Mouse (Mus musculus) hindbrain, embryonic 14.5 days (tissue): ENCODE measurements around the gene Sost. TPM values are rescaled to one million over a fixed set of nuclear protein-coding genes. Genes with fewer than 3 reads are reported as not detected.

Experiments used
- ATAC-seq: fragments of 200-750 bp; cut with Nextera tagmentation; 2 replicates; pipeline ENCODE4 v1.8.0; 2017; ENCODE audit warnings: moderate number of reproducible peaks, mild to moderate bottlenecking, moderate TSS enrichment, moderate library complexity; ENCODE audit not compliant: low FRiP score
- DNase-seq: peaks from one replicate; pipeline ENCODE4 v3.0.0-alpha.2; 2015; ENCODE audit warnings: low spot score
- H3K27ac ChIP-seq: fragments of 300-500 bp; sonication (generic); 2 replicates; pipeline ENCODE4 v1.5.1; 2014; ENCODE audit warnings: mild to moderate bottlenecking, moderate library complexity
- H3K27me3 ChIP-seq: fragments of 300-500 bp; sonication (generic); 2 replicates; pipeline ENCODE4 v1.6.1; 2014; ENCODE audit warnings: mild to moderate bottlenecking, low read length, mixed read lengths; ENCODE audit not compliant: control insufficient read depth, insufficient read depth
- H3K36me3 ChIP-seq: fragments of 300-500 bp; sonication (generic); replicated peaks from 2 replicates; pipeline ENCODE4 v1.6.1; 2014; ENCODE audit not compliant: control insufficient read depth, insufficient read depth
- H3K4me1 ChIP-seq: fragments of 300-500 bp; sonication (generic); replicated peaks from 2 replicates; pipeline ENCODE4 v1.6.1; 2014; ENCODE audit warnings: antibody characterized with exemption, low read length, mixed read lengths; ENCODE audit not compliant: control insufficient read depth, insufficient read depth
- H3K4me2 ChIP-seq: fragments of 300-500 bp; sonication (generic); replicated peaks from 2 replicates; pipeline ENCODE4 v1.6.1; 2014; ENCODE audit warnings: mild to moderate bottlenecking, moderate library complexity
- H3K4me3 ChIP-seq: fragments of 300-500 bp; sonication (generic); replicated peaks from 2 replicates; pipeline ENCODE4 v1.5.1; 2014; ENCODE audit warnings: mild to moderate bottlenecking, low read length
- H3K9ac ChIP-seq: fragments of 300-500 bp; sonication (generic); 2 replicates; pipeline ENCODE4 v1.6.1; 2014
- H3K9me3 ChIP-seq: fragments of 300-500 bp; sonication (generic); 2 replicates; pipeline ENCODE4 v1.6.1; 2016; ENCODE audit warnings: low read length; ENCODE audit not compliant: control insufficient read depth
- WGBS: fragments of 180-500 bp; shearing (Covaris S2); extraction: QIAGEN DNeasy Blood & Tissue Kit; methylation state at CpG from one replicate; pipeline ENCODE4 v1.1.7; 2014; 5-methylcytosine and 5-hydroxymethylcytosine counted together
- polyA plus RNA-seq: library from polyadenylated mRNA; unstranded; fragments of >200 nt; fragmentation: Nextera tagmentation; extraction: Ambion mirVana; gene quantifications from 2 replicates; pipeline ENCODE4 v1.2.1, GENCODE M21; 2014

Sost gene
- polyA plus RNA-seq, 1 experiment from 2014 or later: not detected

GRCm38 (mm10) chr11:102006271-102006670, 39.5 kb upstream of the Sost start:
- ATAC-seq (no peak), DNase-seq (no peak)
- peaks cover 67% of the 10 kb centered on the region for H3K36me3 ChIP-seq
- no peak overlapping the region for H3K4me2 ChIP-seq
- H3K9me3 ChIP-seq: no peaks in the 10 kb centered on the region
- WGBS: 45% methylated on average over 9 of the region's 9 CpGs
- no peaks in the 10 kb centered on the region for H3K27me3 ChIP-seq
- H3K27ac ChIP-seq: no peak overlapping the region
- H3K9ac ChIP-seq: no peak overlapping the region
- peaks cover 10% of the 10 kb centered on the region; the same call in 1 of the 2 replicates for H3K4me1 ChIP-seq
- no peak overlapping the region for H3K4me3 ChIP-seq

- no peaks in the 10 kb centered on the region for H3K4me1 ChIP-seq
- H3K9ac ChIP-seq: no peak overlapping the region
- no peak for ATAC-seq
- H3K9me3 ChIP-seq: no peaks in the 10 kb centered on the region
- H3K36me3 ChIP-seq: peaks cover 65% of the 10 kb centered on the region
- no peak for DNase-seq
- no peak overlapping the region for H3K4me3 ChIP-seq
- no peak overlapping the region for H3K4me2 ChIP-seq
- WGBS: 92% methylated on average over 8 of the region's 8 CpGs
- H3K27me3 ChIP-seq: no peaks in the 10 kb centered on the region
- H3K27ac ChIP-seq: no peak overlapping the region
These were observed 37.4 kb upstream of the Sost start for GRCm38 (mm10) chr11:102004251-102004650.

GRCm38 (mm10) chr11:101999466-101999865, 32.7 kb upstream of the Sost start:
- Histone ChIP-seq H3K4me3 (no peak overlapping the region), H3K27ac (no peak overlapping the region), H3K27me3 (no peaks in the 10 kb centered on the region), H3K4me2 (no peak overlapping the region), H3K9me3 (no peaks in the 10 kb centered on the region), H3K4me1 (no peaks in the 10 kb centered on the region), H3K36me3 (peaks cover 46% of the 10 kb centered on the region), H3K9ac (no peak overlapping the region)
- WGBS: 42% methylated on average over 4 of the region's 4 CpGs
- ATAC-seq (no peak), DNase-seq (no peak)

GRCm38 (mm10) chr11:101998258-101998657, 31.4 kb upstream of the Sost start:
- peaks cover 34% of the 10 kb centered on the region for H3K36me3 ChIP-seq
- no peak for ATAC-seq
- H3K4me1 ChIP-seq: no peaks in the 10 kb centered on the region
- WGBS: 57% methylated on average over 5 of the region's 5 CpGs
- no peak overlapping the region for H3K4me2 ChIP-seq
- no peak overlapping the region for H3K27ac ChIP-seq
- no peak overlapping the region for H3K9ac ChIP-seq
- DNase-seq: no peak
- no peaks in the 10 kb centered on the region for H3K9me3 ChIP-seq
- no peaks in the 10 kb centered on the region for H3K27me3 ChIP-seq
- no peak overlapping the region for H3K4me3 ChIP-seq

- Histone ChIP-seq H3K9me3 (no peaks in the 10 kb centered on the region), H3K4me2 (no peak overlapping the region), H3K9ac (no peak overlapping the region), H3K27ac (no peak overlapping the region), H3K36me3 (peaks cover 17% of the 10 kb centered on the region), H3K4me3 (no peak overlapping the region), H3K4me1 (no peaks in the 10 kb centered on the region), H3K27me3 (no peaks in the 10 kb centered on the region)
- ATAC-seq (no peak), DNase-seq (no peak)
- WGBS: 90% methylated on average over 7 of the region's 7 CpGs
These were observed 29.1 kb upstream of the Sost start for GRCm38 (mm10) chr11:101995938-101996337.

- no peak overlapping the region for H3K27ac ChIP-seq
- WGBS: 78% methylated on average over 8 of the region's 8 CpGs
- no peaks in the 10 kb centered on the region for H3K9me3 ChIP-seq
- no peaks in the 10 kb centered on the region for H3K4me1 ChIP-seq
- no peak overlapping the region for H3K9ac ChIP-seq
- H3K4me2 ChIP-seq: no peak overlapping the region
- no peak for DNase-seq
- 0 out of 2 replicates have a peak, but pooled peaks cover 9% of the 10 kb centered on the region for H3K36me3 ChIP-seq
- no peaks in the 10 kb centered on the region for H3K27me3 ChIP-seq
- no peak overlapping the region for H3K4me3 ChIP-seq
- no peak for ATAC-seq
These were observed 27.3 kb upstream of the Sost start for GRCm38 (mm10) chr11:101994100-101994499.

GRCm38 (mm10) chr11:101992411-101992810, 25.6 kb upstream of the Sost start:
- H3K9ac ChIP-seq: no peak overlapping the region
- WGBS: 91% methylated on average over 7 of the region's 7 CpGs
- no peak overlapping the region for H3K4me3 ChIP-seq
- no peak overlapping the region for H3K4me2 ChIP-seq
- ATAC-seq (no peak), DNase-seq (no peak)
- 0 out of 2 replicates have a peak, but pooled peaks cover 9% of the 10 kb centered on the region for H3K36me3 ChIP-seq
- no peaks in the 10 kb centered on the region for H3K9me3 ChIP-seq
- H3K27ac ChIP-seq: no peak overlapping the region
- H3K4me1 ChIP-seq: no peaks in the 10 kb centered on the region
- H3K27me3 ChIP-seq: no peaks in the 10 kb centered on the region

- WGBS: 76% methylated on average over 3 of the region's 3 CpGs
- Histone ChIP-seq H3K9ac (no peak overlapping the region), H3K27me3 (no peaks in the 10 kb centered on the region), H3K4me2 (no peak overlapping the region), H3K9me3 (no peaks in the 10 kb centered on the region), H3K27ac (no peak overlapping the region), H3K36me3 (0 out of 2 replicates have a peak, but pooled peaks cover 9% of the 10 kb centered on the region), H3K4me1 (no peaks in the 10 kb centered on the region), H3K4me3 (no peak overlapping the region)
- no peak for ATAC-seq
- no peak for DNase-seq
These were observed 25.0 kb upstream of the Sost start for GRCm38 (mm10) chr11:101991813-101992212.

GRCm38 (mm10) chr11:101990244-101990643, 23.4 kb upstream of the Sost start:
- Histone ChIP-seq H3K27me3 (no peaks in the 10 kb centered on the region), H3K36me3 (no peaks in the 10 kb centered on the region), H3K4me2 (no peak overlapping the region), H3K9me3 (no peaks in the 10 kb centered on the region), H3K27ac (no peak overlapping the region), H3K4me3 (no peak overlapping the region), H3K9ac (no peak overlapping the region), H3K4me1 (no peaks in the 10 kb centered on the region)
- WGBS: 79% methylated on average over 3 of the region's 3 CpGs
- ATAC-seq (no peak), DNase-seq (no peak)

- H3K9me3 ChIP-seq: no peaks in the 10 kb centered on the region
- WGBS: 84% methylated on average over 3 of the region's 3 CpGs
- ATAC-seq (no peak), DNase-seq (no peak)
- H3K4me2 ChIP-seq: no peak within 1 kb of the TSS
- H3K4me3 ChIP-seq: no peak within 1 kb of the TSS
- H3K36me3 ChIP-seq: no peaks in the 10 kb centered on the region
- H3K4me1 ChIP-seq: 0 out of 2 replicates have a peak, but pooled peaks cover 3% of the 10 kb centered on the region
- H3K27me3 ChIP-seq: no peaks in the 10 kb centered on the region
- H3K9ac ChIP-seq: no peak within 1 kb of the TSS
- no peak within 1 kb of the TSS for H3K27ac ChIP-seq
These were observed 20.1 kb upstream of the Sost start, which contains the start of gene Dusp3 for GRCm38 (mm10) chr11:101986913-101987312. Gene Dusp3, minus strand, starts transcription at chr11:101987013.
